Mouse (Mus musculus) heart, postnatal 14 days (tissue): ENCODE data around the gene Pam. TPM values are rescaled to one million over a fixed set of nuclear protein-coding genes. Genes with fewer than 3 reads are reported as not detected.
A peak's percentile ranks its signal among the peaks of the same experiment; 100 is the strongest.
"Not testable (repeated sequence)": the region's sequence is repeated elsewhere in the genome, so short reads cannot be mapped to it uniquely, and the experiment has no call there.

Source experiments
- DNase-seq, 2 experiments: peaks; one replicate each; pipeline ENCODE4 v3.0.0; 2021 to 2022
- intact Hi-C: fragments of 180-260 bp; cut with DNase I; formaldehyde crosslinking; loops from one replicate; pipeline ENCODE4 v1.15.1; 2025
- total RNA-seq, 2 experiments: library from RNA; stranded (reverse); gene quantifications; 2 replicates each; pipeline ENCODE4 v1.2.3; 2021

Gene Pam
- total RNA-seq, 2 experiments from 2014 or later = 474 to 583 TPM

DNA sequence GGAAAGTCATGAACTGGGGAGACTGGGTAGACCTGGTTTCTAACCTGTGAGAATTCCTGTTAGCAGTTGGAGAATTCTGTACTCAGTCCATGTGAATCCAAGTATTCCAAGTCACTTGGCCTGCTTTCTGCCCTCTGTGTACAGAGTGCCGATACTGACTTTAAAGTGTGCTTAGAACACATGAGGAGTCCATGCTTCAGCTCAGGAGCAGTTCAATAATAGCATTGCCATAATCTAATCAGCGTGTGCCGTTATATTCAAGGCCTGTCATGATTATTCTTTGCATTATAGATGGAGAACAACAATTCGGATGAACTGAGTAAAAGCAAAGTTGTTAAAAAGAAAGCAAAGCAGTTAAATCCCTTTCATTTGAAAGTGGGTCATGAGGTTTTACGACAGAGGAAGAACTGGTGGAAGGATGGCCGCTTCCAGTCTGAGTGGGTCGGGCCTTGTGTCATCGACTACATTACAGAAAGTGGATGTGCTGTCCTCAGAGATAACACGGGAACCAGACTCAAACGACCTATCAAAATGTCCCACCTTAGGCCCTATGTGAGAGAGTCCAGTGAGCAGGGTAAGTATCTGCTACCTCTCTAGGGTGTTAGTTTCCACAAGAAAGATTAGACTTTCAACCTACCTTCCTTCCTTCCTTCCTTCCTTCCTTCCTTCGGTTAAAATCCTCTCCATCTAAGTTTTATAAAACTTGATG, 309.6 kb downstream of the Pam start:
- DNase-seq = no peak
- intact Hi-C loops = no loop called here

DNA sequence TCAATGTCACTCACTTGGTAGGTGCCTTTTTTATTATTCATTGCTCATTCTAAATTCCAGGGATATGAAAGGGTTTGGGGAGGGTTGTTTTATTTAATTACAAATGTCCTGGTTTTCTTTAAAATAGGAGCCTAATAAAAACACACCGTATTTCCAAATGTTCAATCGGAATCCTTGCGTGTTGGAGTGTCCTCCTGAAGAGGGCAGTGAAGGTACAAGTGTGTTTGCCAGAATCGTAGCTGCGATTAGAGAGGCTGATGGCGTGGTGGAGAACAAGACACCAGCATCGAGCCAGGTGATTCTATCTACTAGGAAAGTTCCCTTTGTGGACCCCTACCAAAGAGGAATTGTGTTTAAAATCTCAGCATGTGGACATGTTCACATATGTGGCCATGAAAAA, 310.5 kb downstream of the Pam start:
- DNase-seq = no peak
- intact Hi-C loops = no loop called here

DNA sequence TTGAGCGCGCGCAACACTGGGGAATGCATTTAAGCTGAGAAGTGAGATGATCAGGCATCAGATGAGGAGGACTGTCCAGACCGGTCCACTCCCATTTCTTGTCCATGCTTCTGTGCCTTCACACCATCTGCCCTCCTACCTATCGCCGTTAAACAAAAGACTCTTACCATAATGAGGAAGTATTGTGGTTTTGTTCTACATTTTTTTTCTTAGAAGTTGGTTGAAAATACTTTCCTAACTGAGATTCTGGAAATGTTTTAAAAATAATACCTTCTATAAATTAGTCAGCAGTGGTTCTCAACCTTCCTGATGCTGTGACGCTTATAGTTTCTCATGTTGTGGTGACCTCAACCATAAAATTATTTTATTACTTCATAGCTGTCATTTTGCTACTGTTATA, 313.8 kb downstream of the Pam start:
- intact Hi-C loops = no loop called here
- no peak for DNase-seq

DNA sequence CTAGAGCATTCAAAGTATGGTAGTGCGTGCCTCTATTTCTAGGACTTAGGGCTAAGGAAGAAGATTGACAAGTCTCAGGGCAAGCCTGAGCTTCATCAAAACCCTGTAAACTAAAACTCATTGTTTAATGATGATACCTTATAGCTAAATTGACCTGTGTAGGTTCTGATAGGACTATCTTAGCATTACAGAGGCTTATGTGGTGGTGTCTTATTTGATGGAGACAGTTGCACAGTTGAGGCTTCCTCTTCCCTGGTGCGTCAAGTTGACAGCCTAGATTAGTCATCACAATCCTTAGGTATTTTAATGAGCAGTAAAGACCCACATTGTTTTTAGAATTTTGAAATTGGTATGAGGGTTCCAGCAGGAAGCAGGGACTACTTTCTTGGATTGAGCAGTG, 321.5 kb downstream of the Pam start:
- intact Hi-C loops = no loop called here
- no peak for DNase-seq

DNA sequence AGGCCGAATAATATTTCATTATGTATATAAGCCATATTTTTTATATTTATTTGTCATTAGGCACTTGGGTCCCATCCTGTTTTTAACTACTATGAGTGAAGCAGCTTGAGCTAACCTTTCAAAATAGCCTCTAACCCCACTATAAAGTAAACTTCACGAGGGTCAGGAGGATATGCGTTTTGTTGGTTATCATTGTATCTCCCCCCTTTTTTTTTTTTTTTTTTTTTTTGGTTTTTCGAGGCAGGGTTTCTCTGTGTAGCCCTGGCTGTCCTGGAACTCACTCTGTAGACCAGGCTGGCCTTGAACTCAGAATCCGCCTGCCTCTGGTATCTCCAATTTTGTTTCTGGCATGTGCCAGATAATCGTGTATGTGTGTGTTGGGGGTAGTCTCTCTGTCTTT, 322.1 kb downstream of the Pam start:
- DNase-seq = no peak
- intact Hi-C loops = no loop called here

DNA sequence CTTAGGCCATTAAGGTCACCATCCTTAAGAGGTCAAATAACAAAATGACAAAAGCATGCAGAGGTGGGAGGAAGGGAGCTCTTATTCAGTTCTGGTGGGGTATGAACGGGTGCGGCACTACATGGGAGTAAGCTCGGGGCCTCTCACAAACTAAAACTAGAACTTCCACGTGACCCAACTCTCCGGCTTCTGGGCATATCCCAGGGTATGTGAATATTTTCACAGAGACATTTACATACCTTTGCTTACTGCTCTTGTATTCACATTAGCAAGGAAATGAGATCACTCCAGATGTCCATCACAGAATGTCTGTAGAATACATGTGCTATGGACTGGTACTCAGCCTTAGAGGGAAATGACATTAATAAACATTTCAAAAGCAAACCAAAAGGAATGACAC, 323.7 kb downstream of the Pam start:
- DNase-seq = no peak
- intact Hi-C loops = no loop called here

DNA sequence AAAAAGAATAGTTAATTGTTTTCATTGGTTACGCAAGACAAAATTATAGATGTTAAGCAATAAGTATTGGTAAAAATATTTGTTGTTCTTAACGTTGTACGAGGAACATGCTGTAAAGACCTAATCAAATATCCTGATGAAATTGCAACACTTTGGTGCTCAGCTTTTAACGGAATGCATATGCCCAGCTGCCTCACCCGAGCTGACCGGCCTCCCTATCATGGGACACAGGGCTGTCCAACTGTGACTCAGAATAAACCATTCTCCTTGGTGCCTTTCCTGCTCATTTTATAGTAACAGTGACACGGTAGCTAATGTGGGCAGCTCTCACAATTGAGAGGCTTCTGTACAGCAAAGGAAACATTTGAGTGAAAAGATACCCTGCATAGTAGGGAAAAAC, 324.3 kb downstream of the Pam start:
- peak in 1 of 2 experiments; percentile 45 for DNase-seq

DNA sequence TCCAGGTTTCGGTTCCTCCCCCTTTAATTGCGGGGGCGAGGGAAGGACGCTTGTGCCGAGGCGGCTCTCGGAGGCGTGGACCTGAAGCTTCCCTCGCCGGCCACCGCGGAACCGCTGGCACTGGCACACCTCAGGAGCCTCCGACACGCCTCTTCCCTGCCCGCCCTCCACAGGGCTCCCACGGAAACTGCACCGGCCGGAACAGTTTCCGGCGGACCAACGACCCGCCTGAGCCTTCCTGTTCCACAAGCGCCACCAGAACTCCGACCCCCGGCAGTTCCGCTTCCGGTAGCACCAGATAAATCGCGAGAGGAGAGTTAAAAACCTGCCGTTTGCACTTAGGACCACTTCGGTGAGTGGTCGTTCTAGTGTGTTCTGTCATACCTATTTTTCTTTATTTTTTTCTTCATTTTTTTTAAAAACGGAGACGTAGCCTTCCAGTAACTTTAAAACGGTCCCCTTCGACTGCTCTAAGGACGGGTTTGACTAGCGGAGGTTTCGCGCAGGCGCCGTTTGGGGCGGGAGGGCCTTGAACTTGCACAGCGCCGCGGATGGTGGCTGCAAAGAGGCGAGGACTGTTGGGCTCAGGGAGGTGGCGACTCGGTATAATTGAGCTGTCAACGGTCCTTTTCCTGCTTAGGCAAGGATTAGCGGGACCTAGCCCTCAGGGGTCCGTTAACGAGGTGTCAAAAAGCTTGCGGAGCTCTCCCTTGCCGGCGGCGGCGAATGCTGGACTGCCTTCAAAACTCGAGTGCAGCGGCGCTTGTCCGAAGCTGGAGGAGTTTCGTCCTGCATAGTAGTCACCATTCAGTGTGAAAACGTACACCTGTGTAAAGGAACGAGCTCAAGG, 325.3 kb downstream of the Pam start, which contains the start of the genes Gin1 and Ppip5k2:
Gene Gin1 (plus strand): TSS at position 269 of the 850 bp plus-strand sequence.
Gene Ppip5k2 (minus strand): TSS at position 508 of the 850 bp plus-strand sequence.
- DNase-seq = peak; percentile 92 to 95
- intact Hi-C loops = no loop called here

More for the DNA sequence above, 324.3 kb downstream of the Pam start:
- intact Hi-C loops = no loop called here

DNA sequence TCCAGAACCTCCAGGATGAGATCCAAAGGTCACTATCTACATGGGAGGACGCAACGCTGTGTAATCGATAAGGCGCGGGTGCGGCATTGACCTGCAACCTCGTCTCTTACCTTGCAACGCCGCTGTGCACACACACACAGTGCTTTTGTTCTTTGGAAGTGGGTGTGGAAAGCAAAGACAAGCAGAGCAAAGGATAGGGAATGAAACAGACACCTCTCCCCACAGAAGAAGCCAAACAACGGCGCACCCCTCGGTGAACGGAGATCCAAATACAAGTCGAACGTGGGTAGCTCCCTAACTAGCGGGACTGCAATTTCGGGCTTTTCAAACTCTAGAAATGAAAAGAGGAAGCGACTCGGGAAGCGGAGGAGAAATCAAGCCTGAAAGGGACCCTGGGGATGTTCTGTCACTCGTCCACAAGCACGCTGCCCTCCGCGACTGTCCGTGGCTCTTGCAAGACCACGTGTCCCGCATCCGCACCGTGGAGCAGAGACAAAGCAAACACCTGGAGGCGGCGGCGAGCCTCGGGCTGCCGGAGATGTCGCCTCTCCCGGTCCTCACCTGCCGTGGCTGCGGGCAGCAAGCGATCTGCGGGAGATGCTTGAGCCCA, 326.0 kb downstream of the Pam start:
- DNase-seq = peak; percentile 17 to 21
- intact Hi-C loops = no loop called here

DNA sequence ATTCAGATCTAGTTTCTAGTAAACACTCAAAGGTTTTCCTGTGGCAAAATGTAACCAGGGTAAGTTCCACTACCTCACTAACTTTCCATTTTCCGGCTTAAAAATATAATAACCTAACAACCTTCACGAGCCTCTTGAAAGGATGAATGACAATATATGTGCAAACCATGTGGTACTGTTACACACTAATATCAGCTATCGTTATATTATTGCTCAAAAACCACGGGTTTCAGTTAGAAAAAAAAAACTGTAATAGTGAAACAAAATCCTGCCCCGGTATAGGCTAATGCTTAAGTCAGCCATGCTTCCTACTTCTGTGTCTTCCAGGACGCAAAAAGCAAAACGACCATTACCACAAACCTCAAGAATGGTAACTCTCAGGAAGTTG, 326.5 kb downstream of the Pam start:
- no peak for DNase-seq
- intact Hi-C loops = no loop called here

DNA sequence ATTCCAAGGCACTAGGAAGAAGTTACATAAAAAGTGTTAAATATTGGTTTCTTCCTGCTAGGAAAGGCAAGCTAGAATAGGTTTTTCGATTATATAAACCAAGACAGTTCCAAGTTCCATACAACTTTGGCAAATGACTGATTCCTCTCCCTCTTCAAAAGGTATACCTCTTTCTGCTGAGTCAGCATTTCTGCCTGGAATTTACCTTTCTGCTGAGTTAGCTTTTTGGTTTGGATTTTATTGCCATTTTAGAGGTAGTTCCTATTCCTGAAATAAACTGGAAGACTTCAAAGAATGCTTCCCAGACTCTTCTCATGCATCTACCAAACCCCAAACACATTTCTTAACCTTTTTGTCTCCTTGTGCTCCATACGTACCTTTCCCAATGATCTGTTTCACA, 327.4 kb downstream of the Pam start:
- no peak for DNase-seq
- intact Hi-C loops = no loop called here

DNA sequence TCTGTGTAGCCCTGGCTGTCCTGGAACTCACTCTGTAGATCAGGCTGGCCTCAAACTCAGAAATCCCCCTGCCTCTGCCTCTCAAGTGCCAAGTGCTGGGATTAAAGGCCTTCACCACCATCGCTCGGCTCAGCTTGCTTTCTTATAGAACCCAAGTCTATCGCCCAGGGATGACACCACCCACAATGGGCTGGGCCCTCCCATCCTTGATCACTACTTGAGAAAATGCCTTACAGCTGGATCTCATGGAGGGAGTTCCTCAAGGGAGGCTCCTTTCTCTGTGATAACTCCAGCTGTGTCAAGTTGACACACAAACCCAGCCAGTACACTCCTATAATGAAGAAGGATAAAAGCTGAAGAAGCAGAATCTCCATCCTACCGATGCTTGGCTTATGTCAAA, 329.7 kb downstream of the Pam start:
- intact Hi-C loops, DNase-seq: not testable (repeated sequence)

DNA sequence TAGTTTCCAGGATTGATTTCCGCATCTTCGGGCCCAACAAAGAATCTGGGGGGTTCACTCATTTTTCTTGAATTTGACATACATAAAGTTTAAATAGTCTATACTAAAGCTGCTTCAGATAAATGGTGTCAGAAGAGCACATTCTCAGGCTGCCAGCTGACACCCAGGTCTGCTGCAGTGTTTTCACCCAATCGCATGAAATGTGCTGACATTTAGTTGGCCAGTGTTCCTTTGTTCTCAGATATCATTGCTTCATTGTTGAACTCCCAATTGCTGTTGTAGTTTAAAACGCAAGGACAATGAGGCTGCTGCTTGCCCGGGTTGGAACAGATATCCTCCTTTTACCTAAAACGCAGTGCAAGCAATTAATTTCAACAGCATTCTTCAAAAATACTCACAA, 334.0 kb downstream of the Pam start:
- DNase-seq = peak; percentile 17 to 36
- intact Hi-C loops = no loop called here

DNA sequence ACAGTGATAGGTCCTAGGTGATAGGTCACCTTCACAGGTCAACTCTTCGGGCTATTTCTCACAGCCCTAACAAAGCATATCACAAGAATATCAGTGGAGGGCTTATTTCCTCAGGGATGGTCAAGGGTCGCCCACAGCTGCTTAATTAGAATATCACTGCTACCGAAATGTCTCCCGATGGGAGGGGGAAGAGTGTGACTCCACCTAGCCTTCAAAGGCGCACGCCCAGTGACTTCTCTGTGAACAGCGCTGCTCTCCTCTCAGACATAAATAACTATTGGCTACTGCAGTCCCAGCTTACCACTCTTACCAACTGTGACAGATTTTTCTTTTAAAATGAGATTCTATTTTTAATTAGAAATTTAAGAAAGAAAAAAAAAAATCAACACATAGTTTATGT, 334.8 kb downstream of the Pam start:
- peak in 1 of 2 experiments; percentile 28 for DNase-seq
- intact Hi-C loops = no loop called here

DNA sequence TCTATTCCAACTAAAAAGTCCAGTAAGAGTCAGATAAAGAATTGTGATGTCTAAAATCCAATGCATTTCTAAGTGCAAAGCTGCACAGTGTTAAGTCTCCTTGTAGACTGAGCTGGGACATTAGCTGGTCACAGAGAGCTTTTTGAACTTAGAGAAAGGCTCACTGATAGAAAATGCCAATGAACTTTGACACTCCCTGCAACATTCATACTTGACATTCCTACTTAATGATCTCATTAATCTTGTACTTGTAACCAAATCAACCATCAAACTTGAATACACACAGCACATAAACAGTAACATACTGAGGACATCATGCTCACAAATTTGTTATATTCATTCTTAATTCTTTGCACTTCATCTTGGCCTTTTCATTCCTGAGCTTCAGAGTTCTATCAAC, 335.6 kb downstream of the Pam start:
- intact Hi-C loops = no loop called here
- DNase-seq = no peak

DNA sequence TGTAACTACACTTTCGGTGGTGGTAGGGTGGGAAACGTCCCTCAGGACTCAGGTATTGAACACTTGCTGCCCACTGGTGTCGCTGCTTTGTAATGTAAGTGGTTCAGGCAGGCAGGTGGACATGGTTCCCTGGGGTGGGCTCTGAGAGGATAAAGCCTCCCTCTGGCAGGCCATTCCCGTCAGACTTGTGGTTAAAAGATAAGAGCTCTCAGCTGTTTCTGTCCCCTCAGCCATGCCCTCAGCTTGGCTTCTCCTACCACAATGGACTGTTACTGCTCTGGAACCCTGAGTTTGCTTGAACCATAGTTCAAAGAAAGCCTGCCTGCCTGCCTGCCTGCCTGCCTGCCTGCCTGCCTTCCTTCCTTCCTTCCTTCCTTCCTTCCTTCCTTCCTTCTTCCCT, 341.1 kb downstream of the Pam start:
- intact Hi-C loops = no loop called here
- no peak for DNase-seq

DNA sequence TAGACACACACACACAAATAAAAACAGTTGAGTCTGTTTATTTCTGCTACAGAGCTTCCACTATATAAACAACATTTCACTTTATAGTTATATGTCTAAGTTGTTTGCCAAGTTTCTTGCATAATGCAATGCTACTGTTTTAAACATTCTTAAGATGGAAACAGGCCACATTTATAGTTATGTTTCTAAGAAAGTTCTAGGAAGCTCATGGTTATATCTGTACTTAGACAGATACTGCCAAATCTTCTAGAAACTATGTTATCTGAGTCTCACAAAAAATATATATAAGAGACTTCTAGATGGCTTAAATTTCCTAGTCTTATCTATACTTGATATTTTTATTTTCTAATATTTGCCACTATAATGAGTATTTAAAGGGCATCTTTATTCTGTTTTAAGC, 342.2 kb downstream of the Pam start:
- intact Hi-C loops = no loop called here

DNA sequence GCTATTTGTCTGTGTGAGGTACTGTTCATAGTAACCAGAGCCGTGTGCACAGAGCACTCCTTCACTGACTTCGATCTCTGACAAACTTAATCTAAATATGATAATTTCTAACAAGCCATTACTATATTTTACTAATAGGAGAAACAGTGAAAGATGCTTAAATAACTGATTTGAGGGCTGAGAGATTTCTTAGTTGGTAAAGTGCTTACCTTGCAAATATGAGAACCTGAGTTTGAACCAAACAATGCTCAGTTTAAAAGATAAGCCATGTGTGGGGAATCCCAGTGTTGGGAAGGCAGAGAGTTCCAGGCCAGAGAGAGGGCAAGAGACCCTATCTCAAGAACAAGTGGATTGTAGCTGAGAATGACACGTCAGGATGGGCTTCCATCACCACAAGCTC, 347.3 kb downstream of the Pam start:
- no peak for DNase-seq
- intact Hi-C loops = no loop called here

More for the DNA sequence above, 342.2 kb downstream of the Pam start:
- DNase-seq = no peak

DNA sequence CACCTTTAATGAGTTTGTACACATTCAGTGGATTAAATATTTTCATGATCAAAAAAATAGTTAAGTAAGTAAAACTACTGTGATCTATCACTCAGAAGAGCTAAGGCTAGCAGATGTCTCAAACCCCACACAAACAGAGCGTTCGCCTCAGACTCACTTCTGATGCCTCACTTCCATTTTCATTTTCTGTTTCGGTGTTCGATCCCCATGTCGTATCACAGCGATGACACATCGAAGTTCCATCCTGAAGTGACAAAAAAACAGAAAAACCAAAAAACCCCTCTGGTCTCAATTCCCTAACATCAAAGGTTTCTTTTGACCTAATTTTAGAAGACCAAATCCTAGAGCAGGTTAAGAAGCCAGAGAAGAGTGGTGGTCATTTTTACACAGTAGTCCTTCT, 349.2 kb downstream of the Pam start:
- intact Hi-C loops = no loop called here

DNA sequence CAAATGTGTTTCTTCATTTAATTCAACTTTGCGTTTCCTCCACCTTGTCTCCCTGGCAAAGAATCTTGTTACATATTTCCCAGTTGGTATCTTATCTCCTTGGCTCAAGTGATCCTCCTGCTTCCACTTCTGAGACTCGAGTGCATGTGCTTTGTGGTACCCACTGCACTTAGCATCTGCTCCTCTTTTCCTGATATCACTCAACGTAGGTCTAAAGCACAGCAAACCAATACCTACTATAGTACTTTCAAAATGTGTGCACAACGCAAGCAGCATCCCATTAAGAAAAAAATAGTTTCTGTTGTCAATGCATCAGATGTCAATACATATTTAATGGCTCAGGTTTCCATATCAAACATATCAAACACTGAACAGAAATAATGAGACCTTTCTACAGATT, 349.7 kb downstream of the Pam start:
- intact Hi-C loops = no loop called here
- DNase-seq = no peak

More for the DNA sequence above, 349.2 kb downstream of the Pam start:
- no peak for DNase-seq
